Mouse (Mus musculus) heart, embryonic 16.5 days (tissue): Measurements from ENCODE around the gene Dapk3. TPM values are rescaled to one million over a fixed set of nuclear protein-coding genes. Genes with fewer than 3 reads are reported as not detected.

Experiments
- ATAC-seq: fragments of 200-750 bp; cut with Nextera tagmentation; replicated peaks from 2 replicates; pipeline ENCODE4 v1.8.0; 2017; ENCODE audit warnings: moderate number of reproducible peaks; ENCODE audit not compliant: insufficient read depth, low FRiP score; ENCODE audit errors: extremely low read depth
- H3K27ac ChIP-seq: fragments of 300-500 bp; sonication (generic); 2 replicates; pipeline ENCODE4 v1.5.1; 2014; ENCODE audit warnings: mild to moderate bottlenecking, low read length, control low read depth, moderate library complexity
- H3K27me3 ChIP-seq: fragments of 300-500 bp; sonication (generic); 2 replicates; pipeline ENCODE4 v1.6.1; 2014; ENCODE audit warnings: low read length, mixed read lengths; ENCODE audit not compliant: control insufficient read depth, insufficient read depth
- H3K36me3 ChIP-seq: fragments of 300-500 bp; sonication (generic); 2 replicates; pipeline ENCODE4 v1.6.1; 2014; ENCODE audit not compliant: control insufficient read depth, insufficient read depth
- H3K4me1 ChIP-seq: fragments of 300-500 bp; sonication (generic); 2 replicates; pipeline ENCODE4 v1.6.1; 2014; ENCODE audit warnings: low read length, mixed read lengths; ENCODE audit not compliant: control insufficient read depth, insufficient read depth
- H3K4me2 ChIP-seq: fragments of 300-500 bp; sonication (generic); 2 replicates; pipeline ENCODE4 v1.6.1; 2014; ENCODE audit warnings: low read depth, mild to moderate bottlenecking, control low read depth, low read length
- H3K4me3 ChIP-seq: fragments of 300-500 bp; sonication (generic); 2 replicates; pipeline ENCODE4 v1.5.1; 2014; ENCODE audit warnings: mild to moderate bottlenecking, control low read depth, low read length
- H3K9ac ChIP-seq: fragments of 300-500 bp; sonication (generic); 2 replicates; pipeline ENCODE4 v1.6.1; 2014; ENCODE audit warnings: low read length, control low read depth
- H3K9me3 ChIP-seq: fragments of 300-500 bp; sonication (generic); replicated peaks from 2 replicates; pipeline ENCODE4 v1.6.1; 2016; ENCODE audit warnings: low read length; ENCODE audit not compliant: control insufficient read depth
- WGBS: fragments of 180-500 bp; shearing (Covaris S2); extraction: QIAGEN DNeasy Blood & Tissue Kit; methylation state at CpG from one replicate; pipeline ENCODE4 v1.1.7; 2014; 5-methylcytosine and 5-hydroxymethylcytosine counted together
- polyA plus RNA-seq: library from polyadenylated mRNA; unstranded; fragments of >200 nt; fragmentation: Nextera tagmentation; extraction: Ambion mirVana; gene quantifications from 2 replicates; pipeline ENCODE4 v1.2.1, GENCODE M21; 2015

The Dapk3 gene
- polyA plus RNA-seq, 1 experiment from 2014 or later: 40.2 TPM

DNA sequence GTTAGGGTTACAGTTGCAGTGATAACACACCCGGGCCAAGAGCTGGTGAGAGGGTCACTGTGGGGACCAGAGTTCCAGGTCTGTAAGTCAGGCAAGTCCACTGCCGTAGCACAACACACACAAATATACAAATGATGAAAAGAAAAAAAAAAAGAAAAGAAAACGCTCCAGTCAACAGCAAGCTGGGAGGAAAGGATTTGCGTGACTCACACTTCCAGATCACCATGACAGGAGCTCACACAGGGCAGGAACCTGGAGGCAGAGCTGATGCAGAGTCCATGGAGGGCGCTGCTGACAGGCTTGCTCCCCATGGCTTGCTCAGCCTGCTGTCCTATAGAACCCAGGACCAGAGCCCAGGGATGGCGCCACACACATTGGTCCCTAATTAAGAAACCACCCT is 51.4 kb downstream of the Dapk3 start:
- H3K27me3 ChIP-seq: peaks cover 20% of the 10 kb centered on the region
- H3K9ac ChIP-seq: no peak overlapping the region
- H3K9me3 ChIP-seq: no peaks in the 10 kb centered on the region
- H3K4me1 ChIP-seq: 0 out of 2 replicates have a peak, but pooled peaks cover 12% of the 10 kb centered on the region
- no peak overlapping the region for H3K4me3 ChIP-seq
- ATAC-seq: no peak
- no peaks in the 10 kb centered on the region for H3K36me3 ChIP-seq
- no peak overlapping the region for H3K27ac ChIP-seq
- WGBS: 72% methylated on average over 6 of the region's 6 CpGs
- no peak overlapping the region for H3K4me2 ChIP-seq

DNA sequence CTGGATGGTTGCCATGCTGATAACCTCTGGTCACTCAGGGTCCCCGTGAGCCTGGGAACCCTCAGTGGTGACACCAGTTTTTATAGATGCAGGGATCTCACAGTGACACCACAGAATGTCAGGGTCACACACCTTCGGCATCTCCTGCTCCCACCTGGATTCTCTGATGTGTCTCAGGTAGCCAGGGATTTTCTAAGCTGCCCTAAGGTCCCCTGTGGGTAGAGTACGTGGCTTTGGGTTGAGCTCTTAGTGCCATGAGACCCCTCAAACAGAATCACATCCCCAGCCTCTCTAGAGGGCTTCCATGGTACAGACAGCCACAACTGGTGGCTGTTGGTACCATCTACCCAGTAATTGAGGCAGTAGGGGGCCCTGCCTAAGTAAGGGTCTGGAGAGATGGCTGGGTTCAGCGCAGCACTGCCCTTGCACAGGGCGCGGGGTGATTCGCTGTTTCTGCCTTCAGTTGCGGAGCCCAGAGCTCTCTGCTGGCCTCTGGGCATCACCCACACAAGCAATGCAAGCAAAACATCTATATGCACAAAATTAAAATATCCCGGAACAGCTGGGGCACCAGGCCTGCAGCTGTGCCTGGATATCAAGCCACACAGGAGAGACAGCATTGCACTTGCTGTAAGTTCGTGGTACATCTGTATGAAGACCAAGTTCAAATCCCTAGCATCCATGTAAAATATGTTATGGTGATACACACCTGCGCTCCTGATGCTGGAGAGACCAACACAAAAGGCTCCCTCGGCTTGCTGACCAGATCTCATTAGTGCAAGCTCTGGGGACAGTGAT is 53.9 kb downstream of the Dapk3 start:
- H3K27ac ChIP-seq: no peak overlapping the region
- H3K4me2 ChIP-seq: no peak overlapping the region
- no peak for ATAC-seq
- no peak overlapping the region for H3K4me3 ChIP-seq
- H3K27me3 ChIP-seq: peaks cover 30% of the 10 kb centered on the region
- WGBS: 84% methylated on average over 12 of the region's 12 CpGs
- no peaks in the 10 kb centered on the region for H3K36me3 ChIP-seq
- 0 out of 2 replicates have a peak, but pooled peaks cover 4% of the 10 kb centered on the region for H3K4me1 ChIP-seq
- H3K9me3 ChIP-seq: no peaks in the 10 kb centered on the region
- no peak overlapping the region; the same call in 1 of the 2 replicates for H3K9ac ChIP-seq

DNA sequence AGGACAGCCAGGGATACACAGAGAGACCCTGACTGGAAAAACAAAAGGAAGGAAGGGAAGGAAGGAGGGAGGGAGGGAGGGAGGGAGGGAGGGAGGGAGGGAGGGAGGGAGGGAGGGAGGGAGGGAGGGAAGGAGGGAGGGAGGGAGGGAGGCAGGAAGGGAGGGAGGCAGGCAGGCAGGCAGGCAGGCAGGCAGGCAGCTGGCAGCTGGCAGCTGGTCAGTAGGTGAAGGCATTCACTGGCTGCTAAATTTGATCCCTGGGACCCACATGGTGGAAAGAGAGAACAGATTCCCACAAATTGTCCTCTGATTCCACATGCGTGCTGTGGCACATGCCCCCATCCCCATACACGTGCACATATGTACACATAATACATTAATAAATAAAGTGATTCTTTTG is 55.8 kb downstream of the Dapk3 start:
- 84% methylated on average over 2 of the region's 2 CpGs for WGBS
- H3K9me3 ChIP-seq: no peaks in the 10 kb centered on the region
- no peak overlapping the region for H3K4me3 ChIP-seq
- H3K4me2 ChIP-seq: no peak overlapping the region
- no peak overlapping the region for H3K9ac ChIP-seq
- no peaks in the 10 kb centered on the region for H3K36me3 ChIP-seq
- peaks cover 27% of the 10 kb centered on the region for H3K27me3 ChIP-seq
- 0 out of 2 replicates have a peak, but pooled peaks cover under 1% of the 10 kb centered on the region for H3K4me1 ChIP-seq
- no peak for ATAC-seq
- no peak overlapping the region for H3K27ac ChIP-seq

DNA sequence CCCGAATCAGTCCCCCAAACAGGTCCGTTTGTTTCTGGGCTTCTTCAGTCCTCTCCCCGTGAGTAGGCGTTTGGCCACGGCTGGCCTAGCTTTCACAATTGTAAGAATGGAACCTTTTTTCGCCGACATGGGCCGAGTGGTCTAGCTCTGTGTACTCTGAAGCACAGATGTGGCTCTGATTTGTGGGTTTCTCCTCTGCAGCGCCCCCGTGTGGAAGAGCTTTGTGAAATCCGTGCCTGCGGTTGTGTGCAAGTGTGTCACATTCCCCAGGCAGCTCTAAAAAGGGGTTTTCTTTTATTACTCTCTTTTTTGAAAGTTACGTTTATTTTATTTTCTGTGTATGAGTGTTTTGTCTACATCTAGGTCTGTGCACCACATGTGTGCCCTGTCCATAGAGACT is 58.1 kb downstream of the Dapk3 start:
- no peak overlapping the region for H3K27ac ChIP-seq
- no peak overlapping the region for H3K4me3 ChIP-seq
- no peak overlapping the region for H3K4me2 ChIP-seq
- WGBS: 31% methylated on average over 13 of the region's 13 CpGs
- no peaks in the 10 kb centered on the region for H3K4me1 ChIP-seq
- no peak for ATAC-seq
- no peak overlapping the region for H3K9ac ChIP-seq
- no peaks in the 10 kb centered on the region for H3K9me3 ChIP-seq
- no peaks in the 10 kb centered on the region for H3K36me3 ChIP-seq
- H3K27me3 ChIP-seq: peaks cover 27% of the 10 kb centered on the region

DNA sequence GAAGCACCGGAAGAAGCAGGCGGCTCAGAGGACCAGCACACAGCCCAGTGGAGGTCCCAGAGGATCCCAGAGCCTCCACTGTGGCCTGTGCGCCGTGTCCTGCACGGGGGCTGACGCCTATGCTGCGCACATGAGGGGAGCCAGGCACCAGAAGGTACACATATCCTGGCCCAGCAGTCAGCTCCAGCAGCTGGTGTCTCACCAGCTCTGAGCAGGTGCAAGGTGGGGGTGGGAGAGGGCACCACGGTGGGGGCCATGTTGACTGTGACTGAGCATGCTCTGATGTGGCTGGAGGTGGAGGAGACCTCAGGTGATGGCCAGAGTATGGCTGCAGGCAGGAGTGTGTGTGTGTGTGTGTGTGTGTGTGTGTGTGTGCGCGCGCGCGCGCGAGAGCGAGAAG is 59.2 kb downstream of the Dapk3 start:
- Histone ChIP-seq H3K4me1 (no peaks in the 10 kb centered on the region), H3K36me3 (no peaks in the 10 kb centered on the region), H3K27me3 (peaks cover 27% of the 10 kb centered on the region), H3K27ac (no peak overlapping the region), H3K4me3 (no peak overlapping the region), H3K9ac (no peak overlapping the region), H3K4me2 (no peak overlapping the region), H3K9me3 (no peaks in the 10 kb centered on the region)
- 87% methylated on average over 16 of the region's 16 CpGs for WGBS
- ATAC-seq: no peak

Other genes with a start within 250 kb of the Dapk3 start
- gene Gng7, start 168.1 kb upstream of the Dapk3 start, polyA plus RNA-seq: 1.4 TPM in 2 replicates
- gene Diras1, start 157.3 kb upstream of the Dapk3 start, polyA plus RNA-seq: 0.06 and 0.09 TPM in 2 replicates
- 9.6 and 10.8 TPM in 2 replicates for gene Slc39a3, start 145.6 kb upstream of the Dapk3 start, polyA plus RNA-seq
- gene Sgta, start 122.8 kb upstream of the Dapk3 start, polyA plus RNA-seq: 166 and 174 TPM in 2 replicates
- gene Thop1, start 113.0 kb upstream of the Dapk3 start, polyA plus RNA-seq: 29.8 and 31.4 TPM in 2 replicates
- 0.70 and 1.00 TPM in 2 replicates for gene Creb3l3, start 84.1 kb upstream of the Dapk3 start, polyA plus RNA-seq
- 143 and 152 TPM in 2 replicates for gene Map2k2, start 77.1 kb upstream of the Dapk3 start, polyA plus RNA-seq
- gene Zbtb7a, start 47.8 kb upstream of the Dapk3 start, polyA plus RNA-seq: 25.5 and 30.1 TPM in 2 replicates
- gene Pias4, start 15.1 kb upstream of the Dapk3 start, polyA plus RNA-seq: 34.7 and 37.5 TPM in 2 replicates
- gene Eef2, start 6.4 kb upstream of the Dapk3 start, polyA plus RNA-seq: 435 and 443 TPM in 2 replicates
- 0.11 TPM in 2 replicates for gene 4930442H23Rik, start 844 bp downstream of the Dapk3 start, polyA plus RNA-seq
- 11.9 and 14.6 TPM in 2 replicates for gene Nmrk2, start 19.0 kb downstream of the Dapk3 start, polyA plus RNA-seq
- gene Atcay, start 47.8 kb downstream of the Dapk3 start, polyA plus RNA-seq: 0.31 and 0.33 TPM in 2 replicates
- 5.0 and 6.2 TPM in 2 replicates for gene Zfr2, start 50.1 kb downstream of the Dapk3 start, polyA plus RNA-seq
- gene Matk, start 69.9 kb downstream of the Dapk3 start, polyA plus RNA-seq: 2.6 and 2.7 TPM in 2 replicates
- 230 TPM in 2 replicates for gene Mrpl54, start 83.9 kb downstream of the Dapk3 start, polyA plus RNA-seq
- 62.7 and 63.0 TPM in 2 replicates for gene Apba3, start 84.0 kb downstream of the Dapk3 start, polyA plus RNA-seq
- 4.7 and 5.3 TPM in 2 replicates for gene Tjp3, start 108.6 kb downstream of the Dapk3 start, polyA plus RNA-seq
- gene Pip5k1c, start 110.0 kb downstream of the Dapk3 start, polyA plus RNA-seq: 31.3 and 33.2 TPM in 2 replicates
- 28.1 and 29.6 TPM in 2 replicates for gene Cactin, start 138.1 kb downstream of the Dapk3 start, polyA plus RNA-seq
- 15.2 and 16.3 TPM in 2 replicates for gene Tbxa2r, start 145.7 kb downstream of the Dapk3 start, polyA plus RNA-seq
- 0.08 and 0.11 TPM in 2 replicates for gene Gipc3, start 160.3 kb downstream of the Dapk3 start, polyA plus RNA-seq
- gene Hmg20b, start 167.5 kb downstream of the Dapk3 start, polyA plus RNA-seq: 86.5 and 86.8 TPM in 2 replicates
- gene Mfsd12, start 174.5 kb downstream of the Dapk3 start, polyA plus RNA-seq: 16.5 and 17.6 TPM in 2 replicates
- gene 4930404N11Rik, start 182.8 kb downstream of the Dapk3 start, polyA plus RNA-seq: 1.8 and 1.9 TPM in 2 replicates
- gene Fzr1, start 195.5 kb downstream of the Dapk3 start, polyA plus RNA-seq: 74.6 and 82.8 TPM in 2 replicates
- 83.4 and 86.2 TPM in 2 replicates for gene Dohh, start 201.4 kb downstream of the Dapk3 start, polyA plus RNA-seq
- 2.1 and 2.6 TPM in 2 replicates for gene Gm48551, start 201.5 kb downstream of the Dapk3 start, polyA plus RNA-seq
- 0.55 and 0.83 TPM in 2 replicates for gene Gm48552, start 206.0 kb downstream of the Dapk3 start, polyA plus RNA-seq
- 5.0 and 9.2 TPM in 2 replicates for gene Smim24, start 210.0 kb downstream of the Dapk3 start, polyA plus RNA-seq